Mouse (Mus musculus) midbrain, embryonic 11.5 days (tissue): ENCODE measurements at regions not wholly inside any gene's neighbourhood (a gene's known extent, or its start where the extent isn't known, plus 50 kb on each side); places are given as distances from the start of the nearest gene placed in this dataset.

Source experiments
- ATAC-seq: fragments of 200-750 bp; cut with Nextera tagmentation; 2 replicates; pipeline ENCODE4 v1.8.0; 2017; ENCODE audit warnings: moderate TSS enrichment, moderate library complexity; ENCODE audit not compliant: low FRiP score
- DNase-seq: peaks from one replicate; pipeline ENCODE4 v3.0.0; 2015; ENCODE audit warnings: low spot score; ENCODE audit errors: missing footprints
- H3K27ac ChIP-seq: fragments of 300-500 bp; sonication (generic); 2 replicates; pipeline ENCODE4 v1.5.1; 2014; ENCODE audit warnings: low read depth, low read length
- H3K27me3 ChIP-seq: fragments of 300-500 bp; sonication (generic); 2 replicates; pipeline ENCODE4 v1.6.1; 2014; ENCODE audit warnings: mild to moderate bottlenecking, low read length, moderate library complexity, mixed read lengths; ENCODE audit not compliant: control insufficient read depth, insufficient read depth
- H3K36me3 ChIP-seq: fragments of 300-500 bp; sonication (generic); 2 replicates; pipeline ENCODE4 v1.6.1; 2014; ENCODE audit warnings: mild to moderate bottlenecking, low read length, moderate library complexity, mixed read lengths; ENCODE audit not compliant: control insufficient read depth, insufficient read depth
- H3K4me1 ChIP-seq: fragments of 300-500 bp; sonication (generic); 2 replicates; pipeline ENCODE4 v1.6.1; 2014; ENCODE audit warnings: low read length; ENCODE audit not compliant: control insufficient read depth, insufficient read depth
- H3K4me2 ChIP-seq: fragments of 300-500 bp; sonication (generic); 2 replicates; pipeline ENCODE4 v1.6.1; 2014; ENCODE audit warnings: mild to moderate bottlenecking, moderate library complexity
- H3K4me3 ChIP-seq: fragments of 300-500 bp; sonication (generic); 2 replicates; pipeline ENCODE4 v1.5.1; 2014; ENCODE audit warnings: low read depth, low read length
- H3K9ac ChIP-seq: fragments of 300-500 bp; sonication (generic); 2 replicates; pipeline ENCODE4 v1.6.1; 2014; ENCODE audit warnings: low read length
- H3K9me3 ChIP-seq: fragments of 300-500 bp; sonication (generic); 2 replicates; pipeline ENCODE4 v1.6.1; 2016; ENCODE audit warnings: low read length; ENCODE audit not compliant: control insufficient read depth
- WGBS: fragments of 180-500 bp; shearing (Covaris S2); extraction: QIAGEN DNeasy Blood & Tissue Kit; methylation state at CpG from one replicate; pipeline ENCODE4 v1.1.7; 2014; 5-methylcytosine and 5-hydroxymethylcytosine counted together

DNA sequence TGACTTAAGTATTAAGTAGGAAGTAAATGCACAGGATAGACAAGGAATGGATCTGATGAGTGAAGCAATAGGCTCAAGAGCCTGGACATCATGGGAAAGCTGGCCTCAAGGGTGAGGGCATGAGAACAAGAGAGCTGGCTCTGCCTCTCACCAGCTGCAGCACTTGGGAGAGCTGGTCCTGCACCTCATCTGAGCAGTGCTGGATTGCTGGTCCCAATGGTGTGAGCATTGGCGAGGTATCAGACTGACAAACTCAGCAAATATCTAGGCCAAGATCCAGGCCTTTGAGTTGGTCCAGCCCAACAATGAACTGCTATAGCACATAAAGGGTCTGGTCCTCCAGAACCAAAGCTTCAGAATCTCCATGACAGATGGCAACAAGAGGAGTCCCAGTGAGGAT lies 298.5 kb upstream of the Ldb2 start:
- no peak overlapping the region for H3K4me2 ChIP-seq
- H3K4me3 ChIP-seq = no peak overlapping the region
- ATAC-seq (no peak), DNase-seq (no peak)
- H3K36me3 ChIP-seq = no peaks in the 10 kb centered on the region
- H3K4me1 ChIP-seq = 0 out of 2 replicates have a peak, but pooled peaks cover 3% of the 10 kb centered on the region
- H3K27me3 ChIP-seq = no peaks in the 10 kb centered on the region
- H3K27ac ChIP-seq = no peak overlapping the region
- H3K9ac ChIP-seq = no peak overlapping the region
- H3K9me3 ChIP-seq = no peaks in the 10 kb centered on the region
- WGBS = 80% methylated on average over 1 of the region's 1 CpGs

DNA sequence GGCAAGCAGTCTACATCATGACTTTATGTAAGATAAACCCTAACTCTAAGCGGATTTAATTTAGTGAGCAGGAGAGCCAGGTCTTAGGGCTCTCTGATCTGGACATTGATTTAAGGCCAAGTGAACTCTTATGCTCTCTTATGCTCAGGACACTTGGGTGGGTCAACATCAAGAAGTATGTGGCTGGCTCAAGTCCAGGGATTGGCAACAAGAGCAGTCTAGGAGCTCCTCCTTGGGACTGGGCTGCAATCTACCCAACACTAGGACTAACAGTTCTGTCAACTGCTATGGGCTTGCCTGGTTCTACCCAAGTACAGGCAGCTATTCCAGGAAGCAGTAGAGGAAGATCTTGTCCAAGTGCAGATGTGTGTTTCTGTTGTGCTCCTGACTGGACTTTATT lies 285.3 kb upstream of the Ldb2 start:
- Histone ChIP-seq H3K9me3 (no peaks in the 10 kb centered on the region), H3K36me3 (no peaks in the 10 kb centered on the region), H3K4me3 (no peak overlapping the region), H3K27ac (no peak overlapping the region), H3K4me1 (no peaks in the 10 kb centered on the region), H3K27me3 (no peaks in the 10 kb centered on the region), H3K4me2 (no peak overlapping the region), H3K9ac (no peak overlapping the region)
- ATAC-seq = no peak
- DNase-seq = no peak
- 88% methylated on average over 1 of the region's 1 CpGs for WGBS

DNA sequence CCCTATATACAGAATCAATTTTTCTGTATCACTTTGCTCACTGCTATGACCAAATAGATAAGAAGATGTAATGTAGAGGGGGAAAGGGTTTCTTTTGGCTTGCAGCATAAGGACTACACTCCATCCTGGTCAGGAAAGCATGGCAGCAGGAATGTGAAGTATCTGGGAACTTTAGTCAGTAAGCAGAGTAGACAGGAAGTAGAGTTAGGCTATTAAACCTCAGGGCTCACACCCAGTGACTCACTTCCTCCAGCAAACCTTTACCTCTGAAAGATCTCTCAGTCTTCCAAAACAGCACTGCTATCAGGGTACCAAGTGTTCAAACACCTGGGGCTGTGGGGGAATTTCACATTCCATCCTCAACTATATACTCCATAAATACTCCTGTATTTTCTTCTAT lies 283.1 kb upstream of the Ldb2 start:
- no peaks in the 10 kb centered on the region for H3K36me3 ChIP-seq
- no peak overlapping the region for H3K9ac ChIP-seq

DNA sequence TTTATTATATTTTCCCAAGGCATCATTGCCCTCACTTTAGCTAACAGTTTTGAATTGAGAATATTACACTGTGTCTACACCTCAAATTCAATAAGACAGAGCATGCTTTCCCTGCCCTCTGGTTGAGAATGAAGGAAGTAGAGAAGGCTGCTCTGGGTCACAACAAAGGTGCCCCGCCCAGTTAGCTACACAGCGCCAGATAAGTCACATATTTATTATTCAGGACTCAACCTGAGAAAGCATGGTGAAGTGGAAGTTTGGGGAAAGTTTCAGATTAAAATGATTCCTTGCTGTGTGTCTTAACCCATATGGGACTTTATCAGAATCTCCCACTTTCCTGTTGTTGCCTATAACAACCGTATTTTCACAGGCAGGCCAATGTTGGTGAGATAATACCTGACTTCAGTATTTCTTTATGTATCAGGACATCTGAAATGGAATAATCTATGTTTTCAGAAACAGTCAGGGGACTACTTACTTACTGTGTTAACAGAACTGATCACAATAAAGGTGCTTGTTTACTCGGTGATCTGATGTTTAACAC lies 276.9 kb upstream of the Ldb2 start:
- no peak for DNase-seq
- ATAC-seq = no peak
- Histone ChIP-seq H3K9me3 (no peaks in the 10 kb centered on the region), H3K9ac (no peak overlapping the region), H3K4me3 (no peak overlapping the region), H3K27me3 (no peaks in the 10 kb centered on the region), H3K27ac (no peak overlapping the region), H3K4me2 (no peak overlapping the region), H3K4me1 (no peaks in the 10 kb centered on the region), H3K36me3 (no peaks in the 10 kb centered on the region)
- WGBS = 90% methylated on average over 4 of the region's 4 CpGs

More for the DNA sequence above, 283.1 kb upstream of the Ldb2 start:
- no peak overlapping the region for H3K4me3 ChIP-seq
- DNase-seq (no peak), ATAC-seq (no peak)
- no peaks in the 10 kb centered on the region for H3K27me3 ChIP-seq
- no peaks in the 10 kb centered on the region for H3K9me3 ChIP-seq
- H3K27ac ChIP-seq = no peak overlapping the region
- H3K4me2 ChIP-seq = no peak overlapping the region
- H3K4me1 ChIP-seq = no peaks in the 10 kb centered on the region

DNA sequence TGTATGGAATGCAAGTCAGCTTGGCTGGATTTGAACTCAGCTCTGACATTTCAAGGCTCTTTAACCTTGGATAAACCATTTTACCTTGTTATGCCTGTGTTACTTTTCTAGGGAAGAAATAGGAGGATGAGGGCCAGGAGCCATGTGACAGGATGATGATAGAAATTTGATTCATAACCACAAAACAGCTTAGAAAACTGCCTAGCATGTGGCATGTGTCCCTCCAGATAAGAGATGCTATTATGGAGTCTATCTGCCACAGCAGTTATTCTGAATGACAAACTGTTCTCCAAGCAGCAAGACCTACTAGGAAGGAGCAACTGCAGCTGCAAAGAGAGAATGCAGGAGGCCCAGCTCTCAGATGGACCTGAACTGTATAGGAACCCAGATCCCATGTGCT lies 275.7 kb upstream of the Ldb2 start:
- no peaks in the 10 kb centered on the region for H3K36me3 ChIP-seq
- no peak overlapping the region for H3K4me2 ChIP-seq
- no peaks in the 10 kb centered on the region for H3K9me3 ChIP-seq
- H3K9ac ChIP-seq = no peak overlapping the region
- no peak overlapping the region for H3K4me3 ChIP-seq
- ATAC-seq = no peak
- no peaks in the 10 kb centered on the region for H3K4me1 ChIP-seq
- H3K27ac ChIP-seq = no peak overlapping the region
- no peak for DNase-seq
- H3K27me3 ChIP-seq = no peaks in the 10 kb centered on the region

DNA sequence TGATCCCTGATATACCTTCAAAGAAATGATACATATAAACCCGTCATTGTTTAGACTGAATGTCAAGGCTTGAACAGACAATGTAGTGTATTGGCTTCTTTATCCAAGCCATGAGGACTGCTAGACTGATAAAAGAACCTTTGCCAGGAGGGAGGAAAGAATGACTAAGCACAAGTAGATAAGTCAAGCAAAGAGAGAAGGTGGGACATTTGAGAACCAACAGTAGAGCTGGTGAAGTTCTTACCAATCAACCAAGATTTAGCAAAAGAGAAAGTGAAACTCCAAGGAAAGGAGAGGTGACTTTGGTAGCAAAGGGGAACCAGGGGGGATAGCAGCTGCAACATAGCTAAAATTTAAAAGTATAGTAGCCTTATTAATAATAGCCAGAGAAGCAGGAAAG lies 273.0 kb upstream of the Ldb2 start:
- H3K27ac ChIP-seq = no peak overlapping the region
- ATAC-seq = no peak
- H3K9me3 ChIP-seq = no peaks in the 10 kb centered on the region
- no peaks in the 10 kb centered on the region for H3K36me3 ChIP-seq
- no peak overlapping the region for H3K9ac ChIP-seq
- no peak overlapping the region for H3K4me2 ChIP-seq
- WGBS = 94% methylated on average over 1 of the region's 1 CpGs
- DNase-seq = no peak
- no peak overlapping the region for H3K4me3 ChIP-seq
- H3K27me3 ChIP-seq = no peaks in the 10 kb centered on the region
- H3K4me1 ChIP-seq = no peaks in the 10 kb centered on the region

DNA sequence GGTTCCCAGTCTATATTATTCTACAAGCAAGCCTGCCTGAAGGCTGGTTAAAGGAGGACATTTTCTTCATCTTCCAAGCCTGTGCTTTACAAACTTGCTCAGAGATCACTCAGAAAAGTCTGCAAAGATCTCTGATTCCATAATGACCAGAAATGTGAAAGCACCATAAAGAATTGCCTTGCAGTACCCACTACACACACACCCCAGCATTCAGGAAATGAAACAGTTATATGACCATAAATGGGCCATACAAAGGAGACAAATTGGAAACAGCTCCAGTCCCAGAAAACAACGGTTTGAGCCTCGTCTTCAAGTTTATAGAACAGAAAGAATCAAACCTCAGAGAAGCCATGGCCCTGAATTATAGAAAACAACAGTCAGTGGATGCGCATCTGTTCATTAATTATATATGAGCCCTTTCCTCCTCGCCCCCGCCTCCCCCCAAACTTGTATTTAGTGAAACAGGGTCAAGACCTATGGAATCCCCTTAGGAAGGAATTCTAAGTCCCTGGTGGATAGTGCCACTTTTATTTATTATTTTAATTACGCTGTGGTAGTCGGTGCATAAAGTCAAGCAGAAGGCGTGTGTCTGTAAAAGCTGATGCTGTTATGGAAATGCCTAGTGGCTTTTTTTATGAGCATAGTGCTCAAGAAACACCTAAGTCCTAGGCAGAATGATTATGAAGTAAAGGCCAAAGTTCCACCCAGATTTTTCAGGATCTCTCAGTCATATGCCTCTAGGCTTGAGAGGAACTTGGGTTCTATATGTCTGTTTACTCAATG lies 266.6 kb upstream of the Ldb2 start:
- no peaks in the 10 kb centered on the region for H3K4me1 ChIP-seq
- no peaks in the 10 kb centered on the region for H3K36me3 ChIP-seq
- H3K27ac ChIP-seq = no peak overlapping the region
- H3K9ac ChIP-seq = no peak overlapping the region
- no peak for DNase-seq
- H3K4me2 ChIP-seq = no peak overlapping the region
- no peaks in the 10 kb centered on the region for H3K27me3 ChIP-seq
- no peaks in the 10 kb centered on the region for H3K9me3 ChIP-seq
- H3K4me3 ChIP-seq = no peak overlapping the region
- WGBS = 76% methylated on average over 8 of the region's 8 CpGs
- no peak for ATAC-seq

DNA sequence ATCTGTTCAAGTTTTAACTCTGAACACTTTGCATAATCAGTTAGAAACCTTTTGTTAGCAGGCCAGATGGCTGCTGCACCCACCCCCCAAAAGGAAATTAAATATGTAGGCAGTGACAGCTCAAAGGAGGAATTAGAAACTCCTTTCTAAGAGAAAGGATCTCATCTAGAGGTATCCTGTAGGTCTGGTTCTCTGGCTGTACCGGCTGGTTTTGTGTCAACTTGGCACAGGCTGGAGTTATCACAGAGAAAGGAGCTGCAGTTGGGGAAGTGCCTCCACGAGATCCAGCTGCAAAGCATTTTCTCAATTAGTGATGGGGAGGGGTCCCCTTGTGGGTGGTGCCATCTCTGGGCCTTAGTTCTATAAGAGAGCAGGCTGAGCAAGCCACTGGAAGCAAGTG lies 263.1 kb upstream of the Ldb2 start:
- H3K4me1 ChIP-seq = no peaks in the 10 kb centered on the region
- H3K27ac ChIP-seq = no peak overlapping the region
- H3K9ac ChIP-seq = no peak overlapping the region
- ATAC-seq = no peak
- H3K9me3 ChIP-seq = no peaks in the 10 kb centered on the region
- no peak overlapping the region for H3K4me3 ChIP-seq
- WGBS = 36% methylated on average over 2 of the region's 2 CpGs
- H3K4me2 ChIP-seq = no peak overlapping the region
- H3K36me3 ChIP-seq = no peaks in the 10 kb centered on the region
- DNase-seq = no peak
- H3K27me3 ChIP-seq = no peaks in the 10 kb centered on the region

DNA sequence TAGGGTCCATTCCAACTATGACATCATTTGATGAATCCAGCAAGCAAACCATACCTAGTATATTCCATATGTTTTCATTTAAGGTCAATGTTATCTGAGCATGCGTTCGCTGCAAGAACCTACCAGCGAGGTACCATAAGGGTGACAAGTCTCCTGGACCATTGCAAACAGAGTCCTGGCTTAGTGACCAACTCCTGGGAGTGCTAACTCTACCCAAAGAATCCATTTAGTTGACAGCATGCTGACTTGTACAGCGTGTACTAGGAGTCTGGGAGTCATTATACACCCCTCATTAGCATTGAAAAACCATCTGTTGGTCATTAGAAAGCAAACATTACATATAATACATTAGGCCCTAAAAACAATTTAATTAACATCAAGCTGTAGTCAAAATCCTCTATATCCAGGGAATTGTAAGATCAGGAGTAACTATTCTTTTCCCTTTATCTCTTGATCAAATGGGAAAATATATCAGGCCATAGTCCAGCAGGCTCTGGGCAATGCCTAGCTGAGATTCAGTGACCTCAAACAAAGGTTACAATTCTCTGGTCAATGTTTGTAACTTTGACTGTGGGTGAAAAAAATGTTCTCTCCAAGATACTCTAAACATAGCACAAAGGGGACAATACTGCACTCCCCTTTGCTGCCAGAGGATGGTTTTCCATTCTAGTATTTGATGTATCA lies 255.9 kb upstream of the Ldb2 start:
- Histone ChIP-seq H3K4me1 (no peaks in the 10 kb centered on the region), H3K9me3 (no peaks in the 10 kb centered on the region), H3K36me3 (no peaks in the 10 kb centered on the region), H3K4me3 (no peak overlapping the region), H3K9ac (no peak overlapping the region), H3K27ac (no peak overlapping the region), H3K4me2 (no peak overlapping the region), H3K27me3 (no peaks in the 10 kb centered on the region)
- ATAC-seq = no peak
- WGBS = 83% methylated on average over 4 of the region's 4 CpGs
- DNase-seq = no peak
